Mouse (Mus musculus): ENCODE data around the gene Numa1. TPM values are rescaled to one million over a fixed set of nuclear protein-coding genes. Genes with fewer than 3 reads are reported as not detected.

The Numa1 gene
- total RNA-seq, 2 experiments from 2014 or later = 112 to 207 TPM

- ATAC-seq (replicated peaks; ENCODE audit: low FRiP score, low TSS enrichment, poor library complexity, severe bottlenecking) = peak; percentile 75
Measured at GRCm38 (mm10) chr7:101970821-101971461, 37.0 kb downstream of the Numa1 start.

GRCm38 (mm10) chr7:101971721-101972120, 37.8 kb downstream of the Numa1 start:
- ATAC-seq (replicated peaks; ENCODE audit: low FRiP score, low TSS enrichment, poor library complexity, severe bottlenecking) = no peak

GRCm38 (mm10) chr7:101973730-101974129, 39.8 kb downstream of the Numa1 start:
- ATAC-seq (replicated peaks; ENCODE audit: low FRiP score, low TSS enrichment, poor library complexity, severe bottlenecking) = no peak

DNA sequence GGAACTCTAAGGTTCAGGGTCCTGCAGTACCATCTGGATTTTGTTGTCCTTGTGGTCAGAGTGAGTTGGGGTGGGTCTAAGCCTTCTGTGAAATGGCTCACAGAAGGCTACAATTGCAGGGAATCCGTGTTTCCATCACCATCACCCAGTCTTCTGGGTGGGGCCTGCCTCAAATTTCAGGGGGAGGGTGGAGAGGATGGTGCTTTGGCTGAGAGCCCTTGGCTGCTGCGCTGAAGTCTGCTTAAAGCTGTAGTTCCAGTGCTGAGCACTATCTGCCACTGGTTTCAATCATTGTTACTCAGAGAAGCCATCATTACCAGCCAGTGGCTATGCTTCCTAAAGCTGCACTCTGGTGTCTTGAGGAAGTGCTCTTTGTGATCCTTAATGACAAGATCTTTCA, 40.6 kb downstream of the Numa1 start:
- 0 out of 2 replicates have a peak, but pooled peaks have one; percentile 31 for ATAC-seq (replicated peaks; ENCODE audit: low FRiP score, low TSS enrichment, poor library complexity, severe bottlenecking)

GRCm38 (mm10) chr7:101982735-101983134, 48.8 kb downstream of the Numa1 start:
- ATAC-seq (replicated peaks; ENCODE audit: low FRiP score, low TSS enrichment, poor library complexity, severe bottlenecking) = no peak

DNA sequence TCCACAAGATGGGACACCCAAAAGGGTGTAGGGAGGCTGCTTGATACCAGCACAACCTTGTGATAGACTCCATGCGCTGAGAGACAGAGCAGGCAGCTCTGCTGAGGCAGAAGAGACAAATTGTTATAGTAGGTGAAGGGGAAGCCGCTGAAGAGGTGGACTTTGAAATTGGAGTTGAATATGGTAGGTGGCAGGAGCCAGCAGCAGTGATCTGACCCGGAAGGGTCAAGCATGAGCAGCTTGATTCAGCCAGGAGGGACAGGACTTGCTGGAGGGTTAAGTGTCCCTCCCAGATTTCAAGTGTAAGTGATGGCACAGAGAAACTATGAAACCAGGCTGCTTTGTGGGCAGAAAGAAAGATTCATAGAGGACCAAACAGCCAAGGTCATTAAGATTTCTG, 51.2 kb downstream of the Numa1 start:
- no peak for ATAC-seq (replicated peaks; ENCODE audit: low FRiP score, low TSS enrichment, poor library complexity, severe bottlenecking)

GRCm38 (mm10) chr7:101994241-101994640, 60.3 kb downstream of the Numa1 start:
- ATAC-seq (replicated peaks; ENCODE audit: low FRiP score, low TSS enrichment, poor library complexity, severe bottlenecking) = no peak

DNA sequence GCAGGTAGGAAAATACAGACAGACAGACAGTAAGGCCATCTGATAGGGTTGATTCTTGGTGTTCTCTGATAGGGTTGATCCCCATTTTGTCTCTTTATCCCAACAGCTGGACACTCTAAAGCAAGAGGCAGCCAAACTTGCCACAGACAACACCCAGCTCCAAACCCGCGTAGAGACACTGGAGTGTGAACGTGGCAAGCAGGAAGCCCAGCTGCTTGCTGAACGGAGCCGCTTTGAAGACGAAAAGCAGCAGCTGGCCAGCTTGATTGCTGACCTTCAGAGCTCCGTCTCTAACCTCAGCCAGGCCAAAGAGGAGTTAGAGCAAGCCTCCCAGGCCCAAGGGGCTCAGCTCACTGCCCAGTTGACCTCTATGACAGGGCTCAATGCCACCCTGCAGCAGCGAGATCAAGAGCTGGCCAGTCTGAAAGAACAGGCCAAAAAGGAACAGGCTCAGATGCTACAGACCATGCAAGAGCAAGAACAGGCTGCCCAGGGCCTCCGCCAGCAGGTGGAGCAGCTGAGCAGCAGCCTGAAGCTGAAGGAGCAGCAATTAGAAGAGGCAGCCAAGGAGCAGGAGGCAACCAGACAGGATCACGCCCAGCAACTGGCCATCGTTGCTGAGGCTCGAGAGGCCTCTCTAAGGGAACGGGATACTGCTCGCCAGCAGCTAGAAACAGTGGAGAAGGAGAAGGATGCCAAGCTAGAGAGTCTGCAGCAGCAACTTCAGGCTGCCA, 64.5 kb downstream of the Numa1 start:
- peak; percentile 80 for ATAC-seq (replicated peaks; ENCODE audit: low FRiP score, low TSS enrichment, poor library complexity, severe bottlenecking)

DNA sequence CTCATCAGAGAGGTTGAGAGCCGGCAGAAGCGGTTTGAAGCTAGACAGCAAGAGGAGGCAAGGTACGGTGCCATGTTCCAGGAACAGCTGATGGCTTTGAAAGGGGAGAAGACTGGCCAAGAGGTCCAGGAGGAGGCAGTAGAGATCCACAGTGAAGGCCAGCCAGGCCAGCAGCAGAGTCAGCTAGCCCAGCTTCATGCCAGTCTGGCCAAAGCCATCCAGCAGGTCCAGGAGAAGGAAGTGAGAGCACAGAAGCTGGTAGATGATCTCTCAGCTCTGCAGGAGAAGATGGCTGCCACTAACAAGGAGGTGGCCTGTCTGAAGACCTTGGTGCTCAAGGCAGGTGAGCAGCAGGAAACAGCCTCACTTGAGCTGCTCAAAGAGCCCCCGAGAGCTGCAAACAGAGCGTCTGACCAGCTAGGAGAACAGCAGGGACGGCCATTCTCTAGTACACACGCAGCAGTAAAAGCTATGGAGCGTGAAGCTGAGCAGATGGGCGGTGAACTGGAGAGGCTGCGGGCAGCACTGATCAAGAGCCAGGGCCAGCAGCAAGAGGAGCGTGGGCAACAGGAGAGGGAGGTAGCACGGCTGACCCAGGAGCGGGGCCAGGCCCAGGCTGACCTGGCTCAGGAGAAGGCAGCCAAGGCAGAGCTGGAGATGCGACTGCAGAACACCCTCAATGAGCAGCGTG, 65.7 kb downstream of the Numa1 start:
- ATAC-seq (replicated peaks; ENCODE audit: low FRiP score, low TSS enrichment, poor library complexity, severe bottlenecking) = no peak

GRCm38 (mm10) chr7:102000296-102000695, 66.4 kb downstream of the Numa1 start:
- no peak for ATAC-seq (replicated peaks; ENCODE audit: low FRiP score, low TSS enrichment, poor library complexity, severe bottlenecking)

GRCm38 (mm10) chr7:102000921-102001630, 67.2 kb downstream of the Numa1 start:
- no peak for ATAC-seq (replicated peaks; ENCODE audit: low FRiP score, low TSS enrichment, poor library complexity, severe bottlenecking)

GRCm38 (mm10) chr7:102006520-102006919, 72.6 kb downstream of the Numa1 start:
- peak; percentile 60 for ATAC-seq (replicated peaks; ENCODE audit: low FRiP score, low TSS enrichment, poor library complexity, severe bottlenecking)

DNA sequence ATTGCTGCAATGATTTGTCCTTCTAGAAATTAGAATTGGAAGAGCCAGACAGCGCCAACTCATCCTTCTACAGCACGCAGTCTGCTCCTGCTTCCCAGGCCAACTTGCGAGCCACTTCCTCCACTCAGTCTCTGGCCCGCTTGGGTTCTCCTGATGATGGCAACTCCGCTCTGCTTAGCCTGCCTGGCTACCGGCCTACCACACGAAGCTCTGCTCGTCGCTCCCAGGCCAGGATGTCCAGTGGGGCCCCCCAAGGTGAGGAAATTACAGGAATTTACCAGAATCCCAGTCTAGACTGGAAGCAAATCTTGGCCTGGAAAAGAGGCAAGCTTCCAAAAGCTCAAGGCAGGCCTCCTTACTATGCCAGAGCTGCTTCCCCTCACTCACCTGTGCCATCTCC, 77.9 kb downstream of the Numa1 start:
- ATAC-seq (replicated peaks; ENCODE audit: low FRiP score, low TSS enrichment, poor library complexity, severe bottlenecking) = no peak

GRCm38 (mm10) chr7:102013416-102013815, 79.5 kb downstream of the Numa1 start:
- ATAC-seq (replicated peaks; ENCODE audit: low FRiP score, low TSS enrichment, poor library complexity, severe bottlenecking) = no peak

DNA sequence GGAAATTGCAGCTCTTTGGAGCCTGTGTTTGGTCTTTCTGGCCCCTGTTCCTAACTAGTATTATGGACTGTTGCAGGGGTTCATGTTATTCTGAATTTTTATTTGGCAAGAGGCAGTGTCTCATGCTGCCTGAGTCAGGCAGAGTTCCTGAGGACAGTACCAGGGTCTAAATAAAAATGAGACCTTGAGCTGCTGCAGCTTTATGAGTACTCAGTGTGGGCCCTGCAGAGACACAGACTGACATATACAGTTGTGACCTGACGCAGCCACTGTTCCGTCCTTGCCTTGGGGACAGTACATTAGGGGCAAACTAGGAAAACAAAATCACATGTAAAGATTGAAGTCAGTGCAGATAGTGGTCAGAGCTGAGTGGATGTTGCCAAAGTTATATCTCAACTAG, 81.1 kb downstream of the Numa1 start:
- ATAC-seq (replicated peaks; ENCODE audit: low FRiP score, low TSS enrichment, poor library complexity, severe bottlenecking) = no peak

DNA sequence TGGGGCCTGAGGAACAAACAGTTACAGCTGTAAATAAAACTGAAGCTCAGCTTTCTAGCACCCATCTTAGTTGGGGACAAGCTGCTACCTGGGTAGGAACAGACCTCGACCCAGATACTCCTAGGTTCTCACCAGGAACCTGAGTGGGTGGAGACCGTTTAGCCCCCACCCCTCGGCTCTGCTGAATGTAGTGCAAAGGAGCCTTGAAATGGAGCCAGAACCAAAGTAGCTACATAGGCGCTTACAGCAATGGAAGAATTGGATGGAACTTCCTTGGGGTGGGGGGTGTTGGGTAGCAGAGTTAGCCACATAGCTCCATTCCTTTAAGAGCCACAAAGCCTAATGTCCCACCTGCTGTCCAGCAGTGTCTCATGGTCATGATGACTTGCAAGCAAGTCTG, 83.0 kb downstream of the Numa1 start:
- ATAC-seq (replicated peaks; ENCODE audit: low FRiP score, low TSS enrichment, poor library complexity, severe bottlenecking) = no peak

GRCm38 (mm10) chr7:102017452-102017851, 83.5 kb downstream of the Numa1 start:
- ATAC-seq (replicated peaks; ENCODE audit: low FRiP score, low TSS enrichment, poor library complexity, severe bottlenecking) = no peak

DNA sequence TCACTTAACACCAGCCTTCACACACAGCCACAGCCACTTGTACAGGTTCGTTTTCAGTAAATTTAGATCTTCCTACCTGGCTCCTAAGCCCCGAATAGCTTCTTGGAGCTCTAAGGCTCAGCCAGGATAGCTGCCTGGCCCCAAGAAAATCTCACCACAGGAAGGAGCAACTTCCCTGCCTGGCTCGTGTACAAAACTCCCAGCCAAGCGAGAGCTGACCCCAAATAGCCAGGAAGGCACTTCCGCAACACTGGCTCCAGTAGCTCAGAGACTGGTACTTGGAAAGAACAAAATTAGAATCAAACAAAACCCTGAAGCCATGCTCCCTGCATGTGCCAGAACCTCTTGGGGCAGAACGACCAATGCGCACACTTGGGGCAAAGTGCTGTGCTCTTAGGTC, 84.1 kb downstream of the Numa1 start:
- ATAC-seq (replicated peaks; ENCODE audit: low FRiP score, low TSS enrichment, poor library complexity, severe bottlenecking) = no peak

GRCm38 (mm10) chr7:102018590-102018989, 84.7 kb downstream of the Numa1 start, which contains the start of gene Il18bp:
Gene Il18bp, minus strand, starts transcription at chr7:102018690.
- no peak for ATAC-seq (replicated peaks; ENCODE audit: low FRiP score, low TSS enrichment, poor library complexity, severe bottlenecking)

GRCm38 (mm10) chr7:102019362-102019761, 85.5 kb downstream of the Numa1 start:
- no peak for ATAC-seq (replicated peaks; ENCODE audit: low FRiP score, low TSS enrichment, poor library complexity, severe bottlenecking)
